Comparison of ENCODE assay signal across 27 mouse cellular contexts in genomic region chr5:91731155-91731554, GRCm38 (mm10).
"Had no signal": no experiment of that assay in that cellular context is flagged by ENCODE, and none has a peak within 500 bp of the region (broad histone marks: within the 10 kb centered on the region; RNA-seq: fewer than 3 reads in every experiment).

No protein-coding gene starts in this region.

- H3K4me3 ChIP-seq: embryonic facial prominence, embryonic 10.5 days; embryonic facial prominence, embryonic 12.5 days; embryonic facial prominence, embryonic 13.5 days; embryonic facial prominence, embryonic 15.5 days; erythroblast, embryonic 14.5 days; forebrain, embryonic 10.5 days; forebrain, embryonic 12.5 days; forebrain, embryonic 13.5 days; forebrain, embryonic 15.5 days; gastrocnemius, adult 2 months; heart, adult 2 months had no signal

- H3K27me3 ChIP-seq: embryonic facial prominence, embryonic 12.5 days; embryonic facial prominence, embryonic 13.5 days; embryonic facial prominence, embryonic 15.5 days; forebrain, embryonic 12.5 days; forebrain, embryonic 13.5 days; forebrain, embryonic 15.5 days had no signal

- H3K27ac ChIP-seq: embryonic facial prominence, embryonic 10.5 days; embryonic facial prominence, embryonic 12.5 days; embryonic facial prominence, embryonic 13.5 days; embryonic facial prominence, embryonic 15.5 days; forebrain, embryonic 10.5 days; forebrain, embryonic 12.5 days; forebrain, embryonic 13.5 days; forebrain, embryonic 15.5 days; gastrocnemius, adult 2 months; heart, adult 2 months had no signal

- ATAC-seq: forebrain, embryonic 13.5 days; forebrain, embryonic 14.5 days; forebrain, embryonic 16.5 days; forebrain, postnatal 0 days had no signal

- H3K4me1 ChIP-seq: embryonic facial prominence, embryonic 12.5 days; embryonic facial prominence, embryonic 15.5 days; forebrain, embryonic 13.5 days; forebrain, embryonic 15.5 days had no signal

- H3K9me3 ChIP-seq: embryonic facial prominence, embryonic 10.5 days; embryonic facial prominence, embryonic 12.5 days; embryonic facial prominence, embryonic 13.5 days; embryonic facial prominence, embryonic 15.5 days; forebrain, embryonic 10.5 days; forebrain, embryonic 12.5 days; forebrain, embryonic 13.5 days; forebrain, embryonic 15.5 days had no signal

- DNase-seq: cerebellum, adult 8-10 months; cerebellum, adult 9-10 months; cerebellum, adult 9-11 months; cerebellum, postnatal 10 days; cerebellum, postnatal 14 days; cerebellum, postnatal 25 days; cerebellum, postnatal 36 days; embryo, embryonic 11 days; forebrain, postnatal 0 days; gastrocnemius, adult 2 months; gastrocnemius, postnatal 10 days; gastrocnemius, postnatal 14 days; gastrocnemius, postnatal 25 days; gastrocnemius, postnatal 36 days; heart, adult 18-20 months; heart, adult 2 months had no signal

- H3K36me3 ChIP-seq: embryonic facial prominence, embryonic 10.5 days; embryonic facial prominence, embryonic 12.5 days; embryonic facial prominence, embryonic 13.5 days; embryonic facial prominence, embryonic 15.5 days; forebrain, embryonic 10.5 days; forebrain, embryonic 12.5 days; forebrain, embryonic 15.5 days had no signal
